Mouse (Mus musculus) T-cell, adult 66 days (primary cell): Measurements from ENCODE around the gene Cdipt. TPM values are rescaled to one million over a fixed set of nuclear protein-coding genes. Genes with fewer than 3 reads are reported as not detected.

Experiments used
- total RNA-seq, 2 experiments: library from RNA; stranded (reverse); gene quantifications; 3 replicates in 1 of 2; 4 replicates in 1 of 2; pipeline ENCODE4 v1.2.4; 2023

Cdipt gene
- 100 to 1,000 TPM; 159 to 167 TPM for total RNA-seq

GRCm38 (mm10) chr7:126975893-126975949 lies at the start of gene Cdipt:
Gene Cdipt (plus strand): TSS chr7:126975914.

GRCm38 (mm10) chr7:126928384-126929037 lies 47.2 kb upstream of the Cdipt start, which contains the start of gene Kctd13:
Gene Kctd13 (plus strand): TSS chr7:126928879.

DNA sequence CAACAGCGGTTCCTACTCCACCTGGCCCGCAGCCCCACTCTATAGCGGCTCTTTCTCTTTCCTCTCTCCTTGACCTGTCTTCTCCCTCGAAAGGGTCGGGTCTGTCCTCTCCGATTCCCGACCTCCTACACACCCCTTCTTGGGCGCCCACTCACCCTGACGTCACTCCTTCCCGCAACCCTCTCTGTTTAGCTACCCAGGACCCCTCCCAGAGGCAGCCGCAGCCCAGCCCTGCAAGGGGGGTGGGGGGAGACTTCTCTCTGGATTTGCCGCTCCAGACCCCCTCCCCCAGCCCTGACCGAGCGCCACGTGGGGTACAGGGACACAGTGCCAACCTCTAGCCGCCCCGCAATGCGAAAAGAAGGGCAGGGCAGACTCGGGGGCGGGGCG lies 26.3 kb upstream of the Cdipt start, which contains the start of gene Asphd1:
Asphd1 (minus strand) TSS at position 180 of the 390 bp plus-strand sequence.

DNA sequence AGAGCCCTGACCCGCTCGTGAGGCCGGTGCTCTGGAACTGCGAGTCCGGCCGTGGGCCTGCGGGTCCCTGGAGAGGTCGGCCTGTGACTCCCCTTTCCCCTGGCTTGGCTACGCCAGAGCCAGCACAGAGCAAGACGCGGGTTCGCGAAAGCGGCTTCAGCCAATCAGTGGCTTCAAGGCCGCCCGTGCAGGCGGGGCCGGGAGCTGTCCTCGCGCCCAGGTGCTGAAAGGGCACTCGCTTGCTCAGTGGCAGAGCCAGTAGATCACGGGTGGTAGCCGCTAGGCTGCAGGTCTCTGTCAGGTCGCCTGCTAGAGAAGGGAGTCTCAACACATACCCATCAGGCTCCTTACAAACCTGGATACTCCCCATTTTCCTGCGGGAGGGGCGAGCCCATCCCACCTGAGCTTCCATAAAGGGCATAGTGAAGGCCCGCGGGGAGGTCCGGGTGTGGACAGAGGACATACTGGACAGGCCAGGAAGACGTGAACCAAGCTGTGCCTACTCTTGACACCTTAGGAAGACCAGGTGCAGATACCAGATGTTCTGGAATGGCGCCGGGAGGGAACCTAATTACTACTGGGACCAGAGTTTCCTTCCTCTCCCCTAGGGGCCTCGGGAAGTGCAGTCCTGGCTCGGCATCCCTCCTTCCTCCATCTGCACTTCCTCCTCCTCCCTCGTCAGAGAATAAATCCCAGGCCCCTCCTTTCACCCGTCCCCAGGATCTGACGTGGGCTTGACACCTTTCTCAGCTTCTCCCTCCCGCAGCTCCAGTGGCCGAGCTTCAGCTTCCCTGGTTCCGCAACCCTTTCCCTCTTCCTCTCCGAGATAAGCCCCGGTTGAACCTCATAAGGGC lies 25.7 kb upstream of the Cdipt start, which contains the start of gene Sez6l2:
Sez6l2 (plus strand) TSS at position 771 of the 854 bp plus-strand sequence.

DNA sequence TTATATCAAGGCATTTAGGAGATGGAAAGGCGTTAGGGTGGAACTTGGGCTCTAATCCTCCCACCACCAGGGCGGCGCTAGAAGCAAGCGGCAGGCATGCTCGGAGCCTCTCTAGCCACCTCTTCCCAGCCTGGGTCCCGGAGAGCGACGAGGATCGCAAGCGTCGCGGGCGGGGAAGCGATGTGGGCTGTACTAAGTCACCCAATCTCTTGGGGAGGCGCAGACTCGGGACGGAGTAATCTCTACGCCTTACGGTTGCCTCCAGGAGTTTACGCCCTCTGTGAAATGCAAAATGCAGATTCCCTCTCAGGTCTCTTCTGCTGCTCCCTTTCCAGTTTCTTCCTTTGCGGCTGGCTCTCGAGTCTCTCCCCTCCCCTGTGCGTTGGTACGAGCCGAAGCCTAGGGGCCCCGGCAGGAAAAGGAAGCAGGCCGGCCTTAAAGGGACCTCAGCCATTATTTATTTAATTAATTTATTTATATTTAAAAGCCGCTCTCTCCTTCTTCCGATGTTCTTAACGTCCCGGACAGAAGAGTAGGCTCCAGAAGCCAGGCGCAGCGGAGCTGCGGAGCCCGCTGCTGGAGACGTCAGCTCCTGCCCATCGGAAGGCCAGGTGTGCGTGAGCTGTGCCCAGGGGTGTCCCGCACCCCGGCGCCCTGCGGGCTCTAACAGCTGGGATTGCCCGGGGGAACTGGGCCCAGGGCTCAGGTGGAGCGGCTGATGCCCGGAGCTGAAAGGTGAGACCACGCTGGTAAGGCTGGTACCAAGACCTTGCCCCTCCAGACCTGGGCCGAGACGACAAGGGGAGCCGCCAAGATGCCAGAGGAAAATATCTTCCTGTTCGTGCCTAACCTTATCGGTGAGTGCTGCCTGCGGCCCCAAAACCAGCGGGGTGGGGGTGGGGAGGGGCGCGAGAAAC lies 494 bp downstream of the Cdipt start, which contains the start of gene Cdiptos:
Cdiptos (minus strand) TSS at position 149 of the 917 bp plus-strand sequence.

DNA sequence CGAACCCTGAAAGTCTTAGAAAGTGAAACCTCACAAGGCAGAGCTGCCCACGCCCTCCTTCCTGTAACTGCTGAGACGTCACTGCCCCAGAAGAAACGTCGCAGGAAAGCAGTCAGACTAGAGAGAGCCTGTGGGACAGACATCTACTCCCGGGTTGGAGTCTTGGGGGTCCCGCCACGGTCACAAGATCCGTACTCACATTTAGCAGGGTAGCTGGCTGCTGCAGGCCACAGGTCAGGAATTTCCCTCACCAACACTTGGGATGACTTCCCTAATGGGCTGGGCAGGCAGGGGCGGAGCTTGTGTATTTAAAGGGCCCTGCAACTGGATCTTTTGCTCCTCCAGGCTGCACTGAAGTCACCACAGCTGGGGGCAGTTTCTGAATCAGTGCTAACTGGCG lies 38.6 kb downstream of the Cdipt start, which contains the start of gene Mvp:
Mvp (minus strand) TSS at position 302 of the 400 bp plus-strand sequence.

DNA sequence TGATC lies 40.6 kb downstream of the Cdipt start, which contains the start of gene Pagr1b:
Pagr1b (minus strand) TSS at position 4 of the 5 bp plus-strand sequence.

GRCm38 (mm10) chr7:127016971-127017949 lies 41.5 kb downstream of the Cdipt start, which contains the start of gene Pagr1a:
Gene Pagr1a (minus strand): TSS chr7:127017352.

GRCm38 (mm10) chr7:127020901-127021562 lies 45.3 kb downstream of the Cdipt start, which contains the start of the genes Gm42742 and Prrt2:
Gene Gm42742 (minus strand): TSS chr7:127021097.
Gene Prrt2 (minus strand): TSS chr7:127021211.

DNA sequence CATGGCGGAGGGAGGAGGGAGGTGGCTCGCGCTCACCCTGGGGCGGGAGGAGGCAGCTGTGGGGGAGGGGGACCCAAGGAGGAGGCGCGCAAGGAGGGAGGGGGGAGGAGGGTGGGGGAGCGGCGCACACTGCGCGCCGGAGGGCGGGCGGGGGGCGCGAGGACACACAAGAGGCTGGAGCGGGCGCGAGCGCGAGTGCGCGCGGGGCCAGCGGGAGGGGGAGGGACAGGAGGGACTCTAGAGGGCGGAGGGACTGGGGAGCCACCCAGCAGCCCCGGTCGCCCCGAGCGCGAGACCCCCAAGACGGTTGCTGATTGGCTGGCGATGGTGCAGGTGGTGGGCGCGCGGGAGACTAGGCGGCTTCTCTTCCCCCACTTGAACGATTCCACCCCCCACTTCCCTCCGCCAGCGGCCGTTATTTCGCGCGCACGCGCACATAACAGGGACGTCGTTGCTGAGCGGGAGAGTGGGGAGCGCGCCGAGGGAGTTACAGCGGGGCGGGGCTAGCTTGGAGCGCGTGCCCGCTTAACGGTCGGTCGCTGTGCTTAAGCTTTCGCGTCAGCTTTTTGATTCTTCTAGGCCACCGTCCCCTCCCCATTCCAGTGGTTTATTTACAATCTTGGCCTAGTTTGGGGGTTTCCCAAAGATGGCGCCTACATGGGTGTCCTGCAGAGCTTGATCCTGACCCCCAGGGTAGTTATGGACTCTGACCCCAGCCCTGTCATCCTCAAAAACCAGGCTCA lies 51.4 kb downstream of the Cdipt start, which contains the start of gene Maz:
Maz (minus strand) TSS at position 54 of the 743 bp plus-strand sequence.

Other genes with a start within 250 kb of the Cdipt start
- 10 to 100 TPM; 37.3 to 45.5 TPM for gene Mapk3, start 216.3 kb upstream of the Cdipt start, total RNA-seq
- 1 to 10 TPM; 3.6 to 4.4 TPM for gene Gdpd3, start 209.6 kb upstream of the Cdipt start, total RNA-seq
- 100 to 1,000 TPM; 240 to 256 TPM for gene Ypel3, start 199.0 kb upstream of the Cdipt start, total RNA-seq
- 10 to 100 TPM; 11.6 to 13.5 TPM for gene Tbx6, start 194.4 kb upstream of the Cdipt start, total RNA-seq
- 100 to 1,000 TPM; 229 to 235 TPM for gene Ppp4c, start 183.4 kb upstream of the Cdipt start, total RNA-seq
- gene Fam57b, start 178.2 kb upstream of the Cdipt start, total RNA-seq: not detected
- gene 4930451I11Rik, start 144.3 kb upstream of the Cdipt start, total RNA-seq: not detected
- gene Doc2a, start 128.5 kb upstream of the Cdipt start, total RNA-seq: not detected
- gene Hirip3, start 113.9 kb upstream of the Cdipt start, total RNA-seq: 10 to 100 TPM; 22.0 to 25.4 TPM
- 10 to 100 TPM; 68.2 to 83.5 TPM for gene Ino80e, start 113.5 kb upstream of the Cdipt start, total RNA-seq
- 100 to 1,000 TPM in 1 of 2 experiments, 10 to 100 TPM in 1; 91.4 to 105 TPM for gene Taok2, start 91.2 kb upstream of the Cdipt start, total RNA-seq
- 10 to 100 TPM; 27.4 to 28.3 TPM for gene Tmem219, start 53.0 kb upstream of the Cdipt start, total RNA-seq
- gene Kctd13, start 47.0 kb upstream of the Cdipt start, total RNA-seq: 10 to 100 TPM; 33.0 to 38.9 TPM
- not detected for gene Asphd1, start 26.3 kb upstream of the Cdipt start, total RNA-seq
- gene Sez6l2, start 25.4 kb upstream of the Cdipt start, total RNA-seq: 10 to 100 TPM in 1 of 2 experiments, 1 to 10 TPM in 1; 9.7 to 10.1 TPM
- gene Cdiptos, start 184 bp downstream of the Cdipt start, total RNA-seq: not detected
- gene Mvp, start 38.7 kb downstream of the Cdipt start, total RNA-seq: 10 to 100 TPM; 30.2 to 36.9 TPM
- 1 to 10 TPM; 3.6 to 4.6 TPM for gene Pagr1b, start 40.6 kb downstream of the Cdipt start, total RNA-seq
- 10 to 100 TPM; 24.7 to 40.0 TPM for gene Pagr1a, start 41.4 kb downstream of the Cdipt start, total RNA-seq
- gene Gm42742, start 45.2 kb downstream of the Cdipt start, total RNA-seq: 10 to 100 TPM; 20.9 to 36.5 TPM
- gene Prrt2, start 45.3 kb downstream of the Cdipt start, total RNA-seq: 1 to 10 TPM; 5.0 to 7.0 TPM
- 100 to 1,000 TPM; 237 to 238 TPM for gene Maz, start 51.1 kb downstream of the Cdipt start, total RNA-seq
- gene Kif22, start 66.6 kb downstream of the Cdipt start, total RNA-seq: 1 to 10 TPM; 3.6 to 4.8 TPM
- under 1 TPM in 1 of 2 experiments, not detected in 1; 0.82 TPM for gene Zg16, start 111.4 kb downstream of the Cdipt start, total RNA-seq
- gene AI467606, start 115.4 kb downstream of the Cdipt start, total RNA-seq: 10 to 100 TPM; 75.6 to 83.3 TPM
- 10 to 100 TPM; 39.1 to 46.5 TPM for gene Qprt, start 146.3 kb downstream of the Cdipt start, total RNA-seq
- gene Spn, start 161.9 kb downstream of the Cdipt start, total RNA-seq: 100 to 1,000 TPM; 266 to 304 TPM
- gene Cd2bp2, start 220.1 kb downstream of the Cdipt start, total RNA-seq: 10 to 100 TPM; 70.4 to 77.9 TPM
- gene Tbc1d10b, start 232.6 kb downstream of the Cdipt start, total RNA-seq: 10 to 100 TPM; 58.5 to 73.0 TPM
- gene Mylpf, start 233.0 kb downstream of the Cdipt start, total RNA-seq: 10 to 100 TPM; 16.3 to 22.4 TPM